Mouse (Mus musculus) CH12.LX (cell line): ENCODE results near the gene Cxxc4. TPM values are rescaled to one million over a fixed set of nuclear protein-coding genes. Genes with fewer than 3 reads are reported as not detected.

ENCODE experiments used
- DNase-seq: peaks from one replicate; pipeline ENCODE4 v3.0.0-alpha.2; 2013; ENCODE audit errors: extremely low read depth
- H3K27ac ChIP-seq: 2 replicates; pipeline ENCODE4 v1.5.1; 2012; ENCODE audit warnings: low read depth, mild to moderate bottlenecking, control low read depth, moderate library complexity; ENCODE audit not compliant: insufficient read depth
- H3K27me3 ChIP-seq: replicated peaks from 2 replicates; pipeline ENCODE3; 2012; ENCODE audit warnings: inconsistent platforms
- H3K36me3 ChIP-seq, 2 experiments: replicated peaks in 1 of 2; 2 replicates each; pipeline versions ENCODE3 to v1.6.1; 2012; ENCODE audit warnings: inconsistent platforms in 1 of 2, low read length in 1 of 2, mild to moderate bottlenecking in 1 of 2, mixed read lengths in 1 of 2, moderate library complexity in 1 of 2; ENCODE audit not compliant: control insufficient read depth in 1 of 2, insufficient read depth in 1 of 2
- H3K4me1 ChIP-seq, 2 experiments: 2 replicates each; pipeline ENCODE4 v1.6.1; 2012; ENCODE audit warnings: inconsistent platforms in 1 of 2, moderate library complexity in 1 of 2; ENCODE audit not compliant: insufficient read depth in 2 of 2, control insufficient read depth in 1 of 2
- H3K4me2 ChIP-seq: 2 replicates; pipeline ENCODE4 v1.6.1; 2012; ENCODE audit warnings: low read depth, mild to moderate bottlenecking, control low read depth; ENCODE audit not compliant: poor library complexity, insufficient read depth, severe bottlenecking
- H3K4me3 ChIP-seq, 3 experiments: fragments of 150-350 bp in 1 of 3; sonication (generic) in 1 of 3; replicated peaks in 1 of 3; 2 replicates each; pipeline versions ENCODE3 to v1.5.1; 2011 to 2012; ENCODE audit warnings: low read depth in 2 of 3, low read length in 2 of 3, mild to moderate bottlenecking in 2 of 3, moderate library complexity in 2 of 3, control low read depth in 1 of 3, improper control_type of control experiment in 1 of 3, inconsistent platforms in 1 of 3, mixed read lengths in 1 of 3; ENCODE audit not compliant: poor library complexity in 1 of 3
- H3K79me2 ChIP-seq: replicated peaks from 2 replicates; pipeline ENCODE4 v1.6.1; 2012; ENCODE audit warnings: mild to moderate bottlenecking, moderate library complexity; ENCODE audit not compliant: control insufficient read depth, poor library complexity, insufficient read depth, severe bottlenecking; ENCODE audit errors: extremely low read depth
- H3K9ac ChIP-seq: 2 replicates; pipeline ENCODE4 v1.6.1; 2012; ENCODE audit warnings: low read depth, mild to moderate bottlenecking, control low read depth, moderate library complexity; ENCODE audit not compliant: insufficient read depth
- H3K9me3 ChIP-seq: replicated peaks from 2 replicates; pipeline ENCODE3; 2012; ENCODE audit warnings: low read length, inconsistent platforms, mixed read lengths
- BHLHE40 ChIP-seq: IDR thresholded peaks from 2 replicates; pipeline ENCODE4 v1.6.1; 2011; ENCODE audit warnings: mild to moderate bottlenecking, low read depth, low read length, improper control_type of control experiment
- CHD1 ChIP-seq: IDR thresholded peaks from 2 replicates; pipeline ENCODE4 v1.6.1; 2012; ENCODE audit warnings: low read depth, low read length, improper control_type of control experiment, inconsistent platforms
- CHD2 ChIP-seq: IDR thresholded peaks from 2 replicates; pipeline ENCODE4 v1.6.1; 2011; ENCODE audit warnings: low read length, improper control_type of control experiment
- GABPA ChIP-seq: IDR thresholded peaks from 2 replicates; pipeline ENCODE4 v1.6.1; 2012; ENCODE audit warnings: low read depth, low read length, improper control_type of control experiment, inconsistent platforms; ENCODE audit not compliant: insufficient replicate concordance
- HCFC1 ChIP-seq: IDR thresholded peaks from 2 replicates; pipeline ENCODE4 v1.6.1; 2012; ENCODE audit warnings: low read depth, mild to moderate bottlenecking, inconsistent platforms, low read length, improper control_type of control experiment
- IRF4 ChIP-seq: IDR thresholded peaks from 2 replicates; pipeline ENCODE4 v1.6.1; 2014; ENCODE audit warnings: low read depth, mild to moderate bottlenecking, inconsistent platforms, low read length, improper control_type of control experiment
- KAT2A ChIP-seq: IDR thresholded peaks from 2 replicates; pipeline ENCODE4 v1.6.1; 2012; ENCODE audit warnings: low read length, improper control_type of control experiment, inconsistent platforms; ENCODE audit not compliant: insufficient replicate concordance
- MAX ChIP-seq: IDR thresholded peaks from 2 replicates; pipeline ENCODE4 v1.6.1; 2011; ENCODE audit warnings: low read length, improper control_type of control experiment
- MAZ ChIP-seq: IDR thresholded peaks from 2 replicates; pipeline ENCODE4 v1.6.1; 2012; ENCODE audit warnings: low read depth, mild to moderate bottlenecking, inconsistent platforms, low read length, improper control_type of control experiment, moderate library complexity
- MEF2A ChIP-seq: IDR thresholded peaks from 2 replicates; pipeline ENCODE4 v1.6.1; 2014; ENCODE audit warnings: low read depth, mild to moderate bottlenecking, inconsistent platforms, low read length, improper control_type of control experiment, borderline replicate concordance
- MXI1 ChIP-seq: IDR thresholded peaks from 2 replicates; pipeline ENCODE4 v1.6.1; 2011; ENCODE audit warnings: mild to moderate bottlenecking, low read depth, low read length, improper control_type of control experiment
- MYC ChIP-seq: IDR thresholded peaks from 2 replicates; pipeline ENCODE4 v1.6.1; 2011; ENCODE audit warnings: low read depth, mild to moderate bottlenecking, improper control_type of control experiment, low read length
- NRF1 ChIP-seq: IDR thresholded peaks from 2 replicates; pipeline ENCODE4 v1.6.1; 2014; ENCODE audit warnings: low read depth, mild to moderate bottlenecking, inconsistent platforms, low read length, improper control_type of control experiment, moderate library complexity
- POLR2A ChIP-seq: IDR thresholded peaks from 2 replicates; pipeline ENCODE4 v1.6.1; 2011; ENCODE audit warnings: low read depth, mild to moderate bottlenecking, improper control_type of control experiment, low read length
- POLR2AphosphoS2 ChIP-seq: IDR thresholded peaks from 2 replicates; pipeline ENCODE4 v1.6.1; 2011; ENCODE audit warnings: low read depth, low read length, improper control_type of control experiment
- RAD21 ChIP-seq: IDR thresholded peaks from 2 replicates; pipeline ENCODE4 v1.6.1; 2011; ENCODE audit warnings: low read depth, mild to moderate bottlenecking, low read length, improper control_type of control experiment, moderate library complexity
- RCOR1 ChIP-seq: conservative IDR thresholded peaks from 2 replicates; pipeline ENCODE4 v1.6.1; 2012; ENCODE audit warnings: low read depth, mild to moderate bottlenecking, inconsistent platforms, low read length, improper control_type of control experiment
- SIN3A ChIP-seq: IDR thresholded peaks from 2 replicates; pipeline ENCODE4 v1.6.1; 2012; ENCODE audit warnings: low read length, improper control_type of control experiment, inconsistent platforms
- SMC3 ChIP-seq: IDR thresholded peaks from 2 replicates; pipeline ENCODE4 v1.6.1; 2011; ENCODE audit warnings: low read depth, low read length, improper control_type of control experiment
- UBTF ChIP-seq: IDR thresholded peaks from 2 replicates; pipeline ENCODE4 v1.6.1; 2012; ENCODE audit warnings: low read depth, mild to moderate bottlenecking, inconsistent platforms, low read length, improper control_type of control experiment, moderate library complexity
- USF1 ChIP-seq: IDR thresholded peaks from 2 replicates; pipeline ENCODE4 v1.6.1; 2014; ENCODE audit warnings: low read depth, mild to moderate bottlenecking, inconsistent platforms, low read length, improper control_type of control experiment
- USF2 ChIP-seq: conservative IDR thresholded peaks from 2 replicates; pipeline ENCODE4 v1.6.1; 2011; ENCODE audit warnings: low read depth, low read length, improper control_type of control experiment
- ZKSCAN1 ChIP-seq: IDR thresholded peaks from 2 replicates; pipeline ENCODE4 v1.6.1; 2012; ENCODE audit warnings: low read depth, inconsistent platforms, low read length, improper control_type of control experiment, borderline replicate concordance
- ZMIZ1 ChIP-seq: IDR thresholded peaks from 2 replicates; pipeline ENCODE4 v1.6.1; 2012; ENCODE audit warnings: low read depth, mild to moderate bottlenecking, inconsistent platforms, low read length, improper control_type of control experiment
- ZNF384 ChIP-seq: IDR thresholded peaks from 2 replicates; pipeline ENCODE4 v1.6.1; 2012; ENCODE audit warnings: low read depth, low read length, improper control_type of control experiment, inconsistent platforms
- dilution Hi-C: fragments of 300-500 bp; cut with MboI; formaldehyde crosslinking; loops from 2 replicates; pipeline ENCODE4 v1.14.3; 2020; ENCODE audit warnings: low sequenced_read_pairs; ENCODE audit not compliant: extremely low pct_unique_long_range_greater_than_20kb, extremely low pct_ligation_motif_present
- in situ Hi-C: fragments of 300-500 bp; cut with MboI; formaldehyde crosslinking; loops from 3 replicates; pipeline ENCODE4 v1.14.3; 2019; ENCODE audit warnings: low sequenced_read_pairs, low pct_ligation_motif_present, low pct_unique_long_range_greater_than_20kb, mixed read lengths
- polyA plus RNA-seq: library from polyadenylated mRNA; unstranded; fragments of >175 nt; gene quantifications from 2 replicates; pipeline ENCODE4 v1.2.1, GENCODE M21; 2012; ENCODE audit warnings: low read depth; ENCODE audit not compliant: insufficient read length
- total RNA-seq, 2 experiments: library from RNA; depleted of rRNA; stranded (reverse); fragments of 300-350 nt in 1 of 2; fragments of >200 nt in 1 of 2; gene quantifications; 2 replicates each; pipeline ENCODE4 v1.2.3; 2012 to 2014

Gene Cxxc4
- total and polyA plus RNA-seq, 3 experiments: 0.12 to 0.19 TPM; not detected in 1

DNA sequence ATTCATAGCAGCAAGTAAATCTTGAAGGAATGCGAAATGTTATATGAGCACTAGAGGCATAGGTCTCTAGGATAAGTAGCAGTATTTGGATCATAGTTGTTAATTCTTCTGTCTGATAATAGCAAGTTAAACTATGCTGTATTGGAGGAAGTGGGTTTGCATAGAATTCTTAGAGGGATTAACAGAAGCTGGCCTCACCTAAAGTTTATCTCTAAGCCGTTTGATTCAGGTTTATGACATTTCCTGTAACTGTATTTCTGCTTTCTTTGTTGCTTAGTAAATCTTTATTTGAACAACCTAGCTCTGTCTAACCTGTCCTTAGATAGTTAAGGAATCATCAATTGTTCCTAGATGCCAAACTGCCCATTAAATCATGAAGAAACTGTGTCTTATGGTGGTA lies 3.5 kb upstream of the Cxxc4 start:
- Histone ChIP-seq H3K27ac (no peak overlapping the region), H3K79me2 (no peaks in the 10 kb centered on the region), H3K36me3 (no peaks in the 10 kb centered on the region), H3K4me2 (no peak overlapping the region), H3K27me3 (peaks cover 35% of the 10 kb centered on the region), H3K9ac (no peak overlapping the region), H3K4me1 (no peaks in the 10 kb centered on the region; a peak in 1 of 4 replicates), H3K4me3 (no peak overlapping the region), H3K9me3 (no peaks in the 10 kb centered on the region)
- in situ Hi-C loops (no loop called here), dilution Hi-C loops (no loop called here)
- DNase-seq: no peak
- TF ChIP-seq RCOR1 (no peak), SIN3A (no peak), HCFC1 (no peak), ZNF384 (no peak), POLR2A (no peak), SMC3 (no peak), ZKSCAN1 (no peak), ZMIZ1 (no peak), CHD2 (no peak), BHLHE40 (no peak), POLR2AphosphoS2 (no peak), NRF1 (no peak), USF1 (no peak), RAD21 (no peak), CHD1 (no peak), MYC (no peak)

DNA sequence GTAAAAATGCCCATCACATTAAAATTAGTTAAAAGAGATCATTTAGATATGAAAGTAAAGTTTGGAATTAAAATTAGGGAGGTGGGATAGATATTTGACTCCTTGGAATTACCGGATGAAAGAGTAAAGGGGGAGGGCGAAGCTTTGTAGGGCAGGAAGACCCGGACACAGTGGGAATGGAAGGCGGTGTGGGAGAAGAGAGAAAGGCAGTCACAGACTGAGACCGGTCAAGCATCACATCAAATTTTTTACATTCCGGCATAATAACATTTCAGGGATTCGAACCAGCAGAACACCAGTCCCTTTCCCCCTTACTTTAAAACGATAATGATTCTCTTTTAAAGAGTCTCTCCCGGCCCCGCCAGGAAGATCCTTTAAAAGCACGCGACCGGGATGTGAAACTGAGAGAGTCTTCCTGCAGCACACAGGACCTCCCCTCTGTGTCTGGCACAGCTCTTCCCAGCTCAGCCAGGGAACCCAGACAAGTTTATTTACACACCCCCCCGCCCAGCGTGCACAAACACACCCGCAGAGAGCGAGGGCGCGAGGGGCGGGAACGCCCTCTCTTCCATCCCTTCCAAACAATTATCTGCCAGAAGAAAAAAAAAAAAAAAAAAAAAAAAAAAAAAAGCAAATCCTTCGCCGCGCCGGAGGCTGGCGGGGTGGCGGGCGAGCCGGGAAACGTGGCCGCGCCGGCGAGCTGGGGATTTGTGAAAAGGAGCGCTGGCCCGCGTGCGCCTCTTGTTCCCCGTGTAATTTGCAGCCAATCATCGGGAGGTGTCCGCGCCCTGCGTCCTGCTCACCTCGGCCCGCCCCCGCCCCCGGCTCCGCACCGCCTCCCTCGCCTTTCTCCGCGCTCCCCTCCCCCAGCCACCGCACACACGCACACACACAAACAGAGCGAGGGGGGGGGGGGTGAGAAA lies 532 bp upstream of the Cxxc4 start:
- Histone ChIP-seq H3K27me3 (peaks cover 60% of the 10 kb centered on the region), H3K27ac (no peak overlapping the region), H3K4me2 (peak overlapping the region; percentile 100), H3K79me2 (no peaks in the 10 kb centered on the region), H3K4me1 (peaks cover 5 to 17% of the 10 kb centered on the region in 2 experiments; a peak in 3 of 4 replicates), H3K9me3 (no peaks in the 10 kb centered on the region), H3K9ac (no peak overlapping the region), H3K4me3 (peak overlapping the region in 2 of 3 experiments; percentile 27 to 52), H3K36me3 (no peaks in the 10 kb centered on the region)
- TF ChIP-seq KAT2A (no peak), MAZ (peak; percentile 77; the same call in 1 of the 2 replicates), CHD1 (no peak), ZKSCAN1 (no peak), MEF2A (no peak), GABPA (no peak), UBTF (no peak), USF2 (no peak), BHLHE40 (0 out of 2 replicates have a peak, but pooled peaks have one; percentile 19), IRF4 (no peak), POLR2AphosphoS2 (no peak), MXI1 (peak; percentile 77), ZNF384 (peak; percentile 89), MAX (0 out of 2 replicates have a peak, but pooled peaks have one; percentile 68)
- DNase-seq: peak; percentile 45
- dilution Hi-C loops: no loop called here
- in situ Hi-C loops: no loop called here
